Mouse (Mus musculus) cortical plate, adult 2 months (tissue): ENCODE data around the gene Aoc2. TPM values are rescaled to one million over a fixed set of nuclear protein-coding genes. Genes with fewer than 3 reads are reported as not detected.
"Not testable (repeated sequence)": the region's sequence is repeated elsewhere in the genome, so short reads cannot be mapped to it uniquely, and the experiment has no call there.

Experiments
- H3K27ac ChIP-seq: fragments of 200-500 bp; 2 replicates; pipeline ENCODE4 v1.5.1; 2012; ENCODE audit warnings: low read length, control low read depth, inconsistent platforms; ENCODE audit not compliant: insufficient read depth
- H3K4me1 ChIP-seq: fragments of 200-500 bp; 2 replicates; pipeline ENCODE4 v1.6.1; 2011; ENCODE audit warnings: low read length; ENCODE audit not compliant: control insufficient read depth, insufficient read depth
- H3K4me3 ChIP-seq: fragments of 200-500 bp; 2 replicates; pipeline ENCODE4 v1.5.1; 2011; ENCODE audit warnings: mild to moderate bottlenecking, low read length, control low read depth; ENCODE audit not compliant: insufficient read depth
- CTCF ChIP-seq: fragments of 200-500 bp; IDR thresholded peaks from 2 replicates; pipeline ENCODE4 v1.5.1; 2011; ENCODE audit warnings: mild to moderate bottlenecking, control low read depth, low read length; ENCODE audit not compliant: insufficient read depth; ENCODE audit errors: extremely low read depth
- POLR2A ChIP-seq: fragments of 200-500 bp; IDR thresholded peaks from 2 replicates; pipeline ENCODE4 v1.6.1; 2011; ENCODE audit warnings: mild to moderate bottlenecking, low read length, control low read depth; ENCODE audit not compliant: insufficient read depth; ENCODE audit errors: extremely low read depth
- polyA plus RNA-seq: library from polyadenylated mRNA; depleted of rRNA; stranded (reverse); fragments of >200 nt; gene quantifications from 2 replicates; pipeline ENCODE4 v1.2.3, GENCODE M21; 2012; rRNA removed

The Aoc2 gene
- polyA plus RNA-seq, 1 experiment = 4.0 TPM

GRCm38 (mm10) chr11:101370141-101370540 lies 45.3 kb downstream of the Aoc2 start:
- no peak overlapping the region for H3K4me3 ChIP-seq
- TF ChIP-seq CTCF (no peak), POLR2A (no peak)
- no peaks in the 10 kb centered on the region for H3K4me1 ChIP-seq
- no peak overlapping the region for H3K27ac ChIP-seq

- no peak overlapping the region for H3K4me3 ChIP-seq
- no peak for TF ChIP-seq CTCF
- no peak for TF ChIP-seq POLR2A
- H3K27ac ChIP-seq = no peak overlapping the region
- H3K4me1 ChIP-seq = no peaks in the 10 kb centered on the region
These were observed 49.6 kb downstream of the Aoc2 start for GRCm38 (mm10) chr11:101374421-101374938.

GRCm38 (mm10) chr11:101378196-101378595 lies 53.3 kb downstream of the Aoc2 start:
- H3K4me3 ChIP-seq, H3K4me1 ChIP-seq, H3K27ac ChIP-seq: not testable (repeated sequence)

- Histone ChIP-seq H3K27ac (no peak overlapping the region), H3K4me3 (no peak overlapping the region), H3K4me1 (no peaks in the 10 kb centered on the region)
- TF ChIP-seq CTCF = no peak
These were observed 54.1 kb downstream of the Aoc2 start for GRCm38 (mm10) chr11:101378926-101379325.

Other genes starting within 250 kb of the Aoc2 start
- 0.21 and 0.42 TPM in 2 replicates for gene Hsd17b1, start 246.7 kb upstream of the Aoc2 start, polyA plus RNA-seq
- 34.4 and 35.4 TPM in 2 replicates for gene Coasy, start 242.5 kb upstream of the Aoc2 start, polyA plus RNA-seq
- 46.9 and 53.1 TPM in 2 replicates for gene Mlx, start 237.8 kb upstream of the Aoc2 start, polyA plus RNA-seq
- gene Psmc3ip, start 229.6 kb upstream of the Aoc2 start, polyA plus RNA-seq = 3.5 and 3.8 TPM in 2 replicates
- 63.2 and 65.7 TPM in 2 replicates for gene Retreg3, start 205.2 kb upstream of the Aoc2 start, polyA plus RNA-seq
- 15.2 and 15.3 TPM in 2 replicates for gene Tubg1, start 205.1 kb upstream of the Aoc2 start, polyA plus RNA-seq
- gene Tubg2, start 169.2 kb upstream of the Aoc2 start, polyA plus RNA-seq = 57.9 and 61.0 TPM in 2 replicates
- 89.5 and 92.4 TPM in 2 replicates for gene Cntnap1, start 154.5 kb upstream of the Aoc2 start, polyA plus RNA-seq
- gene Plekhh3, start 153.7 kb upstream of the Aoc2 start, polyA plus RNA-seq = 15.1 and 15.8 TPM in 2 replicates
- gene Ccr10, start 149.6 kb upstream of the Aoc2 start, polyA plus RNA-seq = 0.23 and 0.36 TPM in 2 replicates
- gene Ezh1, start 98.6 kb upstream of the Aoc2 start, polyA plus RNA-seq = 51.9 and 53.2 TPM in 2 replicates
- gene Ramp2, start 79.0 kb upstream of the Aoc2 start, polyA plus RNA-seq = 65.8 and 69.6 TPM in 2 replicates
- 55.6 and 58.8 TPM in 2 replicates for gene Vps25, start 71.4 kb upstream of the Aoc2 start, polyA plus RNA-seq
- gene Wnk4, start 64.5 kb upstream of the Aoc2 start, polyA plus RNA-seq = 2.5 and 3.3 TPM in 2 replicates
- gene Cntd1, start 46.1 kb upstream of the Aoc2 start, polyA plus RNA-seq = 0.56 and 0.70 TPM in 2 replicates
- 150 and 156 TPM in 2 replicates for gene Coa3, start 45.9 kb upstream of the Aoc2 start, polyA plus RNA-seq
- 169 and 181 TPM in 2 replicates for gene Becn1, start 22.8 kb upstream of the Aoc2 start, polyA plus RNA-seq
- gene Psme3, start 8.8 kb upstream of the Aoc2 start, polyA plus RNA-seq = 99.9 and 107 TPM in 2 replicates
- gene Aoc3, start 5.5 kb downstream of the Aoc2 start, polyA plus RNA-seq = 0.64 and 0.94 TPM in 2 replicates
- 0.06 TPM in 1 of 2 replicates, not detected in the other for gene G6pc, start 42.5 kb downstream of the Aoc2 start, polyA plus RNA-seq
- gene Aarsd1, start 92.6 kb downstream of the Aoc2 start, polyA plus RNA-seq = 51.3 and 52.7 TPM in 2 replicates
- gene Gm27029, start 99.7 kb downstream of the Aoc2 start, polyA plus RNA-seq = 4.4 and 4.7 TPM in 2 replicates
- gene Rundc1, start 100.0 kb downstream of the Aoc2 start, polyA plus RNA-seq = 35.2 and 38.8 TPM in 2 replicates
- gene Ptges3l, start 100.3 kb downstream of the Aoc2 start, polyA plus RNA-seq = 7.5 and 7.7 TPM in 2 replicates
- 397 and 424 TPM in 2 replicates for gene Rpl27, start 117.2 kb downstream of the Aoc2 start, polyA plus RNA-seq
- 6.8 and 7.3 TPM in 2 replicates for gene Ifi35, start 123.3 kb downstream of the Aoc2 start, polyA plus RNA-seq
- gene Rnd2, start 139.9 kb downstream of the Aoc2 start, polyA plus RNA-seq = 162 and 179 TPM in 2 replicates
- gene Vat1, start 141.2 kb downstream of the Aoc2 start, polyA plus RNA-seq = 27.6 and 33.5 TPM in 2 replicates
- gene Brca1, start 226.9 kb downstream of the Aoc2 start, polyA plus RNA-seq = 0.57 and 0.65 TPM in 2 replicates
- 104 and 115 TPM in 2 replicates for gene Nbr1, start 227.1 kb downstream of the Aoc2 start, polyA plus RNA-seq